Mouse (Mus musculus) cerebellum, adult 2 months (tissue): Measurements from ENCODE around the gene Cemip2.

Experiments used
- CTCF ChIP-seq: fragments of 200-500 bp; IDR thresholded peaks from 2 replicates; pipeline ENCODE4 v1.5.1; 2011; ENCODE audit warnings: low read depth, mild to moderate bottlenecking, control low read depth, low read length, moderate library complexity, borderline replicate concordance; ENCODE audit not compliant: insufficient read depth
- POLR2A ChIP-seq: fragments of 200-500 bp; IDR thresholded peaks from 2 replicates; pipeline ENCODE4 v1.6.1; 2011; ENCODE audit warnings: low read length, control low read depth, borderline replicate concordance; ENCODE audit not compliant: insufficient read depth

- TF ChIP-seq POLR2A (no peak), CTCF (no peak)
Measured at GRCm38 (mm10) chr19:21814433-21815020, 36.4 kb downstream of the Cemip2 start.
